Mouse (Mus musculus) neural tube, embryonic 12.5 days (tissue): Measurements from ENCODE around the gene Gm16368. TPM values are rescaled to one million over a fixed set of nuclear protein-coding genes. Genes with fewer than 3 reads are reported as not detected.
"Not testable (repeated sequence)": the region's sequence is repeated elsewhere in the genome, so short reads cannot be mapped to it uniquely, and the experiment has no call there.

ENCODE experiments used
- ATAC-seq: fragments of 200-750 bp; cut with Nextera tagmentation; 2 replicates; pipeline ENCODE4 v1.8.0; 2017; ENCODE audit warnings: low read depth, mild to moderate bottlenecking, moderate TSS enrichment, moderate library complexity; ENCODE audit not compliant: low FRiP score
- H3K27ac ChIP-seq: fragments of 300-500 bp; sonication (generic); 2 replicates; pipeline ENCODE4 v1.5.1; 2016
- H3K27me3 ChIP-seq: fragments of 300-500 bp; sonication (generic); replicated peaks from 2 replicates; pipeline ENCODE4 v1.6.1; 2016; ENCODE audit warnings: mild to moderate bottlenecking
- H3K36me3 ChIP-seq: fragments of 300-500 bp; sonication (generic); 2 replicates; pipeline ENCODE4 v1.6.1; 2016; ENCODE audit warnings: mild to moderate bottlenecking
- H3K4me1 ChIP-seq: fragments of 300-500 bp; sonication (generic); 2 replicates; pipeline ENCODE4 v1.6.1; 2016
- H3K4me2 ChIP-seq: fragments of 300-500 bp; sonication (generic); replicated peaks from 2 replicates; pipeline ENCODE4 v1.6.1; 2016; ENCODE audit warnings: mild to moderate bottlenecking
- H3K4me3 ChIP-seq: fragments of 300-500 bp; sonication (generic); 2 replicates; pipeline ENCODE4 v1.5.1; 2016
- H3K9ac ChIP-seq: fragments of 300-500 bp; sonication (generic); 2 replicates; pipeline ENCODE4 v1.6.1; 2016; ENCODE audit warnings: mild to moderate bottlenecking
- H3K9me3 ChIP-seq: fragments of 300-500 bp; sonication (generic); 2 replicates; pipeline ENCODE4 v1.6.1; 2016; ENCODE audit warnings: mild to moderate bottlenecking
- WGBS: fragments of 180-500 bp; shearing (Covaris S2); methylation state at CpG from one replicate; pipeline ENCODE4 v1.1.7; 2016; 5-methylcytosine and 5-hydroxymethylcytosine counted together
- polyA plus RNA-seq: library from polyadenylated mRNA; unstranded; fragments of >200 nt; fragmentation: Nextera tagmentation; extraction: Ambion mirVana; gene quantifications from 2 replicates; pipeline ENCODE4 v1.2.1, GENCODE M21; 2016

Gm16368 gene
- polyA plus RNA-seq = not detected in 2 replicates

GRCm38 (mm10) chr12:88083397-88083796, at the start of gene Gm16368:
Gene Gm16368 (plus strand): TSS chr12:88083697.
- H3K27ac ChIP-seq, ATAC-seq, H3K4me3 ChIP-seq, H3K27me3 ChIP-seq, H3K4me1 ChIP-seq, H3K9me3 ChIP-seq, H3K36me3 ChIP-seq, H3K9ac ChIP-seq, H3K4me2 ChIP-seq: not testable (repeated sequence)
- WGBS = 74% methylated on average over 1 of the region's 1 CpGs

GRCm38 (mm10) chr12:88039062-88039461, 44.4 kb upstream of the Gm16368 start:
- not testable (repeated sequence) for H3K4me1 ChIP-seq, H3K27ac ChIP-seq, H3K9me3 ChIP-seq, ATAC-seq, H3K36me3 ChIP-seq, H3K27me3 ChIP-seq, H3K9ac ChIP-seq, H3K4me3 ChIP-seq, H3K4me2 ChIP-seq

- not testable (repeated sequence) for H3K9me3 ChIP-seq, H3K4me2 ChIP-seq, H3K4me3 ChIP-seq, H3K27ac ChIP-seq, H3K4me1 ChIP-seq, H3K27me3 ChIP-seq, H3K9ac ChIP-seq, ATAC-seq, H3K36me3 ChIP-seq
- WGBS = 71% methylated on average over 1 of the region's 1 CpGs
These were observed 43.8 kb upstream of the Gm16368 start for GRCm38 (mm10) chr12:88039703-88040102.

GRCm38 (mm10) chr12:88045226-88045625, 38.3 kb upstream of the Gm16368 start:
- WGBS = 60% methylated on average over 1 of the region's 1 CpGs
- not testable (repeated sequence) for H3K36me3 ChIP-seq, H3K4me1 ChIP-seq, H3K9ac ChIP-seq, H3K9me3 ChIP-seq, H3K27me3 ChIP-seq, H3K4me2 ChIP-seq, ATAC-seq, H3K4me3 ChIP-seq, H3K27ac ChIP-seq

Other genes with a start within 250 kb of the Gm16368 start
- not detected in 2 replicates for gene Gm2001, start 241.4 kb upstream of the Gm16368 start, polyA plus RNA-seq
- gene Gm2016, start 209.6 kb upstream of the Gm16368 start, polyA plus RNA-seq = not detected in 2 replicates
- gene Gm2022, start 188.3 kb upstream of the Gm16368 start, polyA plus RNA-seq = not detected in 2 replicates
- not detected in 2 replicates for gene Gm2035, start 163.8 kb upstream of the Gm16368 start, polyA plus RNA-seq
- gene Gm2042, start 129.6 kb upstream of the Gm16368 start, polyA plus RNA-seq = not detected in 2 replicates
- not detected in 2 replicates for gene Gm2075, start 71.8 kb upstream of the Gm16368 start, polyA plus RNA-seq
- not detected in 2 replicates for gene Gm6803, start 64.9 kb upstream of the Gm16368 start, polyA plus RNA-seq
- gene Gm2056, start 56.7 kb upstream of the Gm16368 start, polyA plus RNA-seq = not detected in 2 replicates
- not detected in 2 replicates for gene Gm10436, start 98.4 kb downstream of the Gm16368 start, polyA plus RNA-seq
- not detected in 2 replicates for gene Gm8332, start 166.4 kb downstream of the Gm16368 start, polyA plus RNA-seq
- gene Gm5662, start 190.8 kb downstream of the Gm16368 start, polyA plus RNA-seq = not detected in 2 replicates
- not detected in 2 replicates for gene Gm5039, start 240.3 kb downstream of the Gm16368 start, polyA plus RNA-seq